Mouse (Mus musculus): Measurements from ENCODE around the gene Lst1.

GRCm38 (mm10) chr17:35147348-35147747 lies 40.9 kb downstream of the Lst1 start:
- no peak for TF ChIP-seq POLR2A (IDR thresholded peaks at IDR 0.05; ENCODE audit: low read depth, low read length)
- TF ChIP-seq CTCF (conservative IDR thresholded peaks at IDR 0.05; ENCODE audit: insufficient read depth, insufficient read length, low read depth, low read length), result no peak

All from kidney, adult 2 months (tissue).